Mouse (Mus musculus) neural tube, embryonic 13.5 days (tissue): ENCODE data around the gene Caap1. TPM values are rescaled to one million over a fixed set of nuclear protein-coding genes. Genes with fewer than 3 reads are reported as not detected.

ENCODE experiments used
- ATAC-seq: fragments of 200-750 bp; cut with Nextera tagmentation; 2 replicates; pipeline ENCODE4 v1.8.0; 2017; ENCODE audit warnings: low read depth, mild to moderate bottlenecking, moderate TSS enrichment, moderate library complexity
- H3K27ac ChIP-seq: fragments of 300-500 bp; sonication (generic); replicated peaks from 2 replicates; pipeline ENCODE4 v1.5.1; 2015; ENCODE audit warnings: moderate library complexity, mild to moderate bottlenecking, inconsistent platforms
- H3K27me3 ChIP-seq: fragments of 300-500 bp; sonication (generic); 2 replicates; pipeline ENCODE4 v1.6.1; 2015; ENCODE audit warnings: mild to moderate bottlenecking, inconsistent platforms
- H3K36me3 ChIP-seq: fragments of 300-500 bp; sonication (generic); 2 replicates; pipeline ENCODE4 v1.6.1; 2015; ENCODE audit warnings: mild to moderate bottlenecking, inconsistent platforms
- H3K4me1 ChIP-seq: fragments of 300-500 bp; sonication (generic); replicated peaks from 2 replicates; pipeline ENCODE4 v1.6.1; 2015; ENCODE audit warnings: inconsistent platforms
- H3K4me2 ChIP-seq: fragments of 300-500 bp; sonication (generic); 2 replicates; pipeline ENCODE4 v1.6.1; 2015; ENCODE audit warnings: inconsistent platforms, mild to moderate bottlenecking, moderate library complexity
- H3K4me3 ChIP-seq: fragments of 300-500 bp; sonication (generic); 2 replicates; pipeline ENCODE4 v1.5.1; 2015; ENCODE audit warnings: mild to moderate bottlenecking, inconsistent platforms
- H3K9ac ChIP-seq: fragments of 300-500 bp; sonication (generic); 2 replicates; pipeline ENCODE4 v1.6.1; 2015; ENCODE audit warnings: moderate library complexity, mild to moderate bottlenecking, inconsistent platforms
- H3K9me3 ChIP-seq: fragments of 300-500 bp; sonication (generic); 2 replicates; pipeline ENCODE4 v1.6.1; 2016; ENCODE audit warnings: inconsistent platforms
- WGBS: fragments of 180-500 bp; shearing (Covaris S2); methylation state at CpG from one replicate; pipeline ENCODE4 v1.1.7; 2015; 5-methylcytosine and 5-hydroxymethylcytosine counted together
- polyA plus RNA-seq: library from polyadenylated mRNA; unstranded; fragments of >200 nt; fragmentation: Nextera tagmentation; extraction: Ambion mirVana; gene quantifications from 2 replicates; pipeline ENCODE4 v1.2.1, GENCODE M21; 2015

Caap1 gene
- polyA plus RNA-seq, 1 experiment from 2014 or later = 21.6 TPM

- Histone ChIP-seq H3K27ac (no peak overlapping the region), H3K4me3 (no peak overlapping the region), H3K36me3 (peaks cover 23% of the 10 kb centered on the region), H3K4me1 (no peaks in the 10 kb centered on the region), H3K4me2 (no peak overlapping the region), H3K9ac (no peak overlapping the region), H3K9me3 (peaks cover 3% of the 10 kb centered on the region; the same call in 1 of the 2 replicates), H3K27me3 (no peaks in the 10 kb centered on the region)
- no peak for ATAC-seq
- 91% methylated on average over 2 of the region's 2 CpGs for WGBS
These were observed 97.2 kb downstream of the Caap1 start for GRCm38 (mm10) chr4:94459424-94459823.

GRCm38 (mm10) chr4:94454857-94455256 lies 101.7 kb downstream of the Caap1 start:
- Histone ChIP-seq H3K4me1 (no peaks in the 10 kb centered on the region), H3K4me2 (no peak overlapping the region), H3K27ac (no peak overlapping the region), H3K4me3 (no peak overlapping the region), H3K9me3 (no peaks in the 10 kb centered on the region), H3K9ac (no peak overlapping the region), H3K36me3 (peaks cover 6% of the 10 kb centered on the region; the same call in 1 of the 2 replicates), H3K27me3 (no peaks in the 10 kb centered on the region)
- ATAC-seq = no peak
- WGBS = 88% methylated on average over 1 of the region's 1 CpGs

Other genes starting within 250 kb of the Caap1 start
- gene Gm10306, start 250 bp downstream of the Caap1 start, polyA plus RNA-seq = 0.49 TPM in 1 of 2 replicates, not detected in the other
- 76.6 and 76.9 TPM in 2 replicates for gene Plaa, start 46.4 kb upstream of the Caap1 start, polyA plus RNA-seq
- gene Ift74, start 57.7 kb upstream of the Caap1 start, polyA plus RNA-seq = 30.6 and 34.5 TPM in 2 replicates
- 0.44 and 0.59 TPM in 2 replicates for gene Lrrc19, start 93.3 kb upstream of the Caap1 start, polyA plus RNA-seq
- 9.0 and 9.7 TPM in 2 replicates for gene Tek, start 182.5 kb upstream of the Caap1 start, polyA plus RNA-seq